8 mouse cellular contexts compared by ENCODE assay signal in genomic region chr19:59074841-59075471, GRCm38 (mm10). TPM values are rescaled to one million over a fixed set of nuclear protein-coding genes. Genes with fewer than 3 reads are reported as not detected.
DNase-seq lines count a peak whose midpoint lies in the region; ATAC-seq and TF ChIP-seq lines count a peak whose summit lies in the region.

No protein-coding gene starts in this region.

- no peaks in the 10 kb centered on the region for H3K36me3 ChIP-seq in forebrain, embryonic 13.5 days (ENCODE audit: poor library complexity, severe bottlenecking)
- no peaks in the 10 kb centered on the region for H3K36me3 ChIP-seq in hindbrain, postnatal 0 days (ENCODE audit: insufficient read depth, low read length)
- H3K36me3 ChIP-seq in neural tube, embryonic 14.5 days (ENCODE audit: control insufficient read depth, insufficient read depth, low read length), result no peaks in the 10 kb centered on the region

- in situ Hi-C loops in Patski (cut with MboI; ENCODE audit: low pct_unique_long_range_greater_than_20kb), result no loop called here

- whole genome bisulfite sequencing in forebrain, embryonic 13.5 days, result under 1% methylated on average over 45 of the region's 46 CpGs
- 4% methylated on average over 46 of the region's 46 CpGs for WGBS in hindbrain, postnatal 0 days
- 3% methylated on average over 46 of the region's 46 CpGs for WGBS in neural tube, embryonic 14.5 days

- no peaks in the 10 kb centered on the region for H3K9me3 ChIP-seq in forebrain, embryonic 13.5 days (replicated peaks)
- H3K9me3 ChIP-seq in hindbrain, postnatal 0 days (ENCODE audit: low read length), result no peaks in the 10 kb centered on the region
- no peaks in the 10 kb centered on the region for H3K9me3 ChIP-seq in neural tube, embryonic 14.5 days (ENCODE audit: control insufficient read depth, low read length)

- H3K27ac ChIP-seq in forebrain, embryonic 13.5 days, result peak overlapping the region; percentile 51
- H3K27ac ChIP-seq in hindbrain, postnatal 0 days, result peak overlapping the region; percentile 57
- peak overlapping the region; percentile 67; the same call in 1 of the 2 replicates for H3K27ac ChIP-seq in neural tube, embryonic 14.5 days (ENCODE audit: low read depth, low read length)

- CTCF ChIA-PET in Patski (lab: Charles Lee), result interaction anchor here (1.2 kb wide), 1 partner anchor 70 kb away, joined by 3 read pairs; no protein-coding TSS in a partner anchor

- POLR2A ChIA-PET in Patski (lab: Charles Lee), result interaction anchor here (1.2 kb wide), 1 partner anchor 32 kb away, joined by 4 read pairs; no protein-coding TSS in a partner anchor

- peak overlapping the region; percentile 86 for H3K4me2 ChIP-seq in forebrain, embryonic 13.5 days
- peak overlapping the region; percentile 86 for H3K4me2 ChIP-seq in hindbrain, postnatal 0 days (ENCODE audit: low read depth, low read length)
- peak overlapping the region; percentile 85 for H3K4me2 ChIP-seq in neural tube, embryonic 14.5 days (ENCODE audit: low read depth, low read length)

- ATAC-seq in Patski, result peak; percentile 28
- peak; percentile 58 for ATAC-seq in forebrain, embryonic 13.5 days
- ATAC-seq in hindbrain, postnatal 0 days, result peak; percentile 76
- peak; percentile 68 for ATAC-seq in neural tube, embryonic 14.5 days (ENCODE audit: low read depth)

- TF ChIP-seq CTCF in Patski (IDR thresholded peaks at IDR 0.05), result no peak
- no peak for TF ChIP-seq CTCF in hindbrain, postnatal 0 days (IDR thresholded peaks at IDR 0.05; ENCODE audit: low read depth)

- H3K4me3 ChIP-seq in forebrain, embryonic 13.5 days, result peak overlapping the region; percentile 74
- H3K4me3 ChIP-seq in hindbrain, postnatal 0 days (ENCODE audit: low read length), result peak overlapping the region; percentile 44
- H3K4me3 ChIP-seq in neural tube, embryonic 14.5 days (ENCODE audit: low read depth, low read length), result peak overlapping the region; percentile 75

- H3K27me3 ChIP-seq in Patski, result peaks cover 37% of the 10 kb centered on the region
- peaks cover 37% of the 10 kb centered on the region for H3K27me3 ChIP-seq in forebrain, embryonic 13.5 days
- H3K27me3 ChIP-seq in hindbrain, postnatal 0 days (ENCODE audit: insufficient read depth, low read length), result no peaks in the 10 kb centered on the region
- peaks cover 13% of the 10 kb centered on the region for H3K27me3 ChIP-seq in neural tube, embryonic 14.5 days (ENCODE audit: control insufficient read depth, insufficient read depth, low read length)

- peak; percentile 96 for DNase-seq in heart, adult 11 months
- DNase-seq in heart, postnatal 25 days (ENCODE audit: low spot score), result no peak
- DNase-seq in Patski (ENCODE audit: low read depth, low spot score), result no peak
- DNase-seq in hindbrain, postnatal 0 days (ENCODE audit: low spot score), result peak; percentile 11
- DNase-seq in lung, adult 18-20 months, result peak; percentile 26 to 33
- DNase-seq in layer of hippocampus, postnatal 14 days (ENCODE audit: low spot score in 2 of 2), result no peak

- intact Hi-C loops in heart, postnatal 25 days (cut with DNase I), result loop anchor here (5.0 kb wide), 1 partner anchor 48 kb away; no protein-coding TSS in a partner anchor

- peaks cover 27% of the 10 kb centered on the region for H3K4me1 ChIP-seq in forebrain, embryonic 13.5 days
- peaks cover 3% of the 10 kb centered on the region; the same call in 1 of the 2 replicates for H3K4me1 ChIP-seq in hindbrain, postnatal 0 days (ENCODE audit: insufficient read depth, low read length)
- H3K4me1 ChIP-seq in neural tube, embryonic 14.5 days (ENCODE audit: control insufficient read depth, insufficient read depth, low read length), result peaks cover 5% of the 10 kb centered on the region; the same call in 1 of the 2 replicates

- H3K9ac ChIP-seq in forebrain, embryonic 13.5 days, result peak overlapping the region; percentile 83
- peak overlapping the region; percentile 79 for H3K9ac ChIP-seq in hindbrain, postnatal 0 days (replicated peaks; ENCODE audit: low read length)
- H3K9ac ChIP-seq in neural tube, embryonic 14.5 days (replicated peaks; ENCODE audit: low read depth, low read length), result peak overlapping the region; percentile 86

RNA-seq across cellular contexts. Expression of gene Shtn1, which starts 0.9 kb away (rescaled TPM):
- 1 to 10 TPM; 1.6 TPM for total RNA-seq in heart, postnatal 25 days (2021)
- polyA plus RNA-seq in Patski (2021), result 22.7 TPM
- polyA plus RNA-seq in forebrain, embryonic 13.5 days (2015; fragmentation: Nextera tagmentation; extraction: Ambion mirVana), result 24.0 and 25.3 TPM in 2 replicates
- total RNA-seq in hindbrain, postnatal 0 days (2014; rRNA removed), result 38.1 and 49.5 TPM in 2 replicates
- polyA plus RNA-seq in hindbrain, postnatal 0 days (2015; fragmentation: Nextera tagmentation; extraction: Ambion mirVana), result 45.7 and 48.9 TPM in 2 replicates
- 54.9 and 59.5 TPM in 2 replicates for polyA plus RNA-seq in neural tube, embryonic 14.5 days (2014; fragmentation: Nextera tagmentation; extraction: Ambion mirVana)
- total RNA-seq in layer of hippocampus, postnatal 14 days (2021), result 10 to 100 TPM; 39.3 to 39.7 TPM

Comparison
In these comparisons a context has a peak if more than half of its experiments do, and no peak if none do; other contexts are left out.
1. DNase-seq: peak in heart, adult 11 months (single experiment), hindbrain, postnatal 0 days (single experiment) and lung, adult 18-20 months (2 of 2); none in heart, postnatal 25 days (single experiment), Patski (single experiment) and layer of hippocampus, postnatal 14 days (0 of 2).
2. Peak in every context shown above with its lines, with median percentiles within 50 percentile points of each other: ATAC-seq, H3K27ac ChIP-seq, H3K4me2 ChIP-seq, H3K4me3 ChIP-seq and H3K9ac ChIP-seq.